Mouse (Mus musculus) midbrain, postnatal 0 days (tissue): ENCODE data around the gene Ska2. TPM values are rescaled to one million over a fixed set of nuclear protein-coding genes. Genes with fewer than 3 reads are reported as not detected.

Experiments used
- ATAC-seq: fragments of 200-750 bp; cut with Nextera tagmentation; 2 replicates; pipeline ENCODE4 v1.8.0; 2017; ENCODE audit warnings: moderate number of reproducible peaks, mild to moderate bottlenecking, moderate TSS enrichment, moderate library complexity; ENCODE audit not compliant: low FRiP score
- DNase-seq: peaks from one replicate; pipeline ENCODE4 v3.0.0-alpha.2; 2015; ENCODE audit warnings: low spot score
- H3K27ac ChIP-seq: fragments of 300-500 bp; sonication (generic); 2 replicates; pipeline ENCODE4 v1.5.1; 2014; ENCODE audit warnings: low read depth, mild to moderate bottlenecking, low read length, mixed read lengths
- H3K27me3 ChIP-seq: fragments of 300-500 bp; sonication (generic); 2 replicates; pipeline ENCODE4 v1.6.1; 2014; ENCODE audit warnings: low read length, control low read depth, mixed read lengths; ENCODE audit not compliant: insufficient read depth
- H3K36me3 ChIP-seq: fragments of 300-500 bp; sonication (generic); 2 replicates; pipeline ENCODE4 v1.6.1; 2014; ENCODE audit warnings: low read length, control low read depth, mixed read lengths; ENCODE audit not compliant: insufficient read depth
- H3K4me1 ChIP-seq: fragments of 300-500 bp; sonication (generic); 2 replicates; pipeline ENCODE4 v1.6.1; 2014; ENCODE audit warnings: mild to moderate bottlenecking, control low read depth, antibody characterized with exemption, low read length, mixed read lengths; ENCODE audit not compliant: insufficient read depth
- H3K4me2 ChIP-seq: fragments of 300-500 bp; sonication (generic); 2 replicates; pipeline ENCODE4 v1.6.1; 2014; ENCODE audit warnings: low read depth, mild to moderate bottlenecking, low read length, mixed read lengths; ENCODE audit not compliant: poor library complexity, severe bottlenecking
- H3K4me3 ChIP-seq: fragments of 300-500 bp; sonication (generic); 2 replicates; pipeline ENCODE4 v1.5.1; 2014; ENCODE audit warnings: low read depth, mild to moderate bottlenecking, low read length, moderate library complexity
- H3K9ac ChIP-seq: fragments of 300-500 bp; sonication (generic); replicated peaks from 2 replicates; pipeline ENCODE4 v1.6.1; 2014; ENCODE audit warnings: mild to moderate bottlenecking, low read length, moderate library complexity, mixed read lengths; ENCODE audit not compliant: poor library complexity, severe bottlenecking
- H3K9me3 ChIP-seq: fragments of 300-500 bp; sonication (generic); 2 replicates; pipeline ENCODE4 v1.6.1; 2016; ENCODE audit warnings: low read length, control low read depth
- CTCF ChIP-seq: IDR thresholded peaks from 2 replicates; pipeline ENCODE4 v1.5.1; 2016; ENCODE audit warnings: antibody characterized with exemption, mild to moderate bottlenecking
- WGBS: fragments of 180-500 bp; shearing (Covaris S2); extraction: QIAGEN DNeasy Blood & Tissue Kit; methylation state at CpG from one replicate; pipeline ENCODE4 v1.1.7; 2014; 5-methylcytosine and 5-hydroxymethylcytosine counted together
- polyA plus RNA-seq: library from polyadenylated mRNA; unstranded; fragments of >200 nt; fragmentation: Nextera tagmentation; extraction: Ambion mirVana; gene quantifications from 2 replicates; pipeline ENCODE4 v1.2.1, GENCODE M21; 2015
- total RNA-seq: library from RNA; depleted of rRNA; stranded (reverse); fragments of >200 nt; gene quantifications from 2 replicates; pipeline ENCODE4 v1.2.3, GENCODE M21; 2014; rRNA removed

The Ska2 gene
- total RNA-seq (29.2 TPM in 2 replicates), polyA plus RNA-seq (23.8 and 25.7 TPM in 2 replicates)

DNA sequence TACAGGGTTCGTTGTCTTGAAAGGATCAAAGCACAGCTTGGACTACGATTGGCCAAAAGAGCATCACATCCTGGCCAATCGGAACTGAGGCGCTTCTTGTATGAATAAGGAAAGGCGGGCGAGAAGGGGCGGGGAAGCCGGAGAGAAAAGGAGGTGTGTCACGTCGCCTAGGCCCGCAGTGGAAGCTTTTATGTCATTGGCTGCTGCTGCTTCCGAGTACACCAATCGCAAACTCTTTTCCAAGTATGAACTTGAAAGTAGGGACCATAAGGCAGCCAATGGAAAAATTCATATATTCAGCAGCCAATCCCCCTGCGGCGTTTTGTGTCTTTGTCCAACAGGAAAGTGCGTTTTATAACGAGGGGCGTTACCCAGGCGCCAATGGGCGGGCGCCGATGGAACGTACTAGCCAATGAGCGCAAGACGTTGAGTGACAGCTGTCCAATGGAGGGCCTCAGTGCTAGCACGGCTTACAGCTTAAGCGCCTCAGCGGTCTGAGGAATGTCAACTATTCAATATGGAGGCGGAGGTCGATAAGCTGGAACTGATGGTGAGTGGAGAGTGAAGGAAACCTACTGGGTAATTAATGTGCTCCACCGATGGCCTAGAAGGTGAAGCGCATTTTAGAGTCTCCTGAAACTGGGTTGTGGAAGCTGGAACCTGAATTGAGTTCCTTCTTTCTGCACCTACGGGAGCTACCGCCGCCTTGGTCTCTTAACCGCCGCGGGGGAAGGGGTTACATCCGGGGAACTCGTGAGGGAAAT lies at the start of gene Ska2:
Gene Ska2, plus strand, starts transcription at position 480 of the 764 bp plus-strand sequence.
- no peaks in the 10 kb centered on the region for H3K9me3 ChIP-seq
- peak; percentile 100 for DNase-seq
- H3K27me3 ChIP-seq = no peaks in the 10 kb centered on the region
- peak within 1 kb of the TSS; percentile 92 for H3K4me3 ChIP-seq
- peaks cover 3% of the 10 kb centered on the region; the same call in 1 of the 2 replicates for H3K4me1 ChIP-seq
- WGBS = under 1% methylated on average over 40 of the region's 40 CpGs
- peak within 1 kb of the TSS; percentile 87 for H3K27ac ChIP-seq
- H3K36me3 ChIP-seq = no peaks in the 10 kb centered on the region
- ATAC-seq = peak; percentile 99
- TF ChIP-seq CTCF = no peak
- peak within 1 kb of the TSS; percentile 92 for H3K9ac ChIP-seq
- peak within 1 kb of the TSS; percentile 80 for H3K4me2 ChIP-seq

DNA sequence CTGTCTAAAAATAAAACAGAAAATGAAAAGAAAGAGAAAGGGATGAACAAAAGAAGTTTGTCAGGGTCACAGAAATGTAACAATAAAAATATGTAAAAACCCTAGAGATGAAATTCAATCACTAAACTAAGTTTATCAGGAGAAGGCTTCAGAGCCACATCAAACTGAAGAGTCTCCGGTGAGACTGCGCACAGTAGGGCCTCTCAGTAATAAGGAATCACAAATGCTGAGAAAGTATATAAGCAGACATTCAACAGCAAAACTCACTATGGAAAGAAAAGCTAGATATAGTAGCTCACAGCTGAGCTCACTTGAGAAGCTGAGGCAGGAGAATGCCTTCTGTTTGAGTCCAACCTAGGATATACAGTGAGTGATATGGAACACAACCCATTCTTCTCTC lies 48.6 kb upstream of the Ska2 start:
- Histone ChIP-seq H3K27me3 (no peaks in the 10 kb centered on the region), H3K4me2 (no peak overlapping the region), H3K9ac (no peak overlapping the region), H3K4me1 (no peaks in the 10 kb centered on the region), H3K36me3 (peaks cover 40% of the 10 kb centered on the region), H3K9me3 (no peaks in the 10 kb centered on the region), H3K4me3 (no peak overlapping the region), H3K27ac (no peak overlapping the region)
- no peak for TF ChIP-seq CTCF
- ATAC-seq = no peak
- DNase-seq = no peak
- 97% methylated on average over 2 of the region's 2 CpGs for WGBS

DNA sequence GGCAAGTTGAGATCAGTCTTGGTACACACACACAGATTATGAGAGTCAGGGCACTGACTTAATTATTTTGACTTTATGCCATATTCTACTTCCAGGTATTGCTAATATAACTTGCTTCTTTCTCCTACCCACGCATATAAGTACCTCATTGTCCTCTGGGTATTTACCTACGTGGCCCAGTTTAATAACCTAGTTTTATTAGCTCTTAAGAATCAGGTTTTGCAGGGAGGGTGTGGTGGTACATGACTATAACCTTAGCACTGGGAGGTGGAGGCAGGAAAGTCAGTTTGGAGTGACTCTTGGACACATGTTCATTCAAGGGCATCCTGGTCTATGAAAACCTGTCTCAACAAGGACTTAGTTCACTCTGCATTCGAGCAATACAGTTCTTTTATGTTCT lies 46.9 kb upstream of the Ska2 start:
- peaks cover 29% of the 10 kb centered on the region for H3K36me3 ChIP-seq
- no peak overlapping the region for H3K9ac ChIP-seq
- 77% methylated on average over 3 of the region's 3 CpGs for WGBS
- ATAC-seq (no peak), DNase-seq (peak; percentile 2)
- no peak overlapping the region for H3K27ac ChIP-seq
- no peaks in the 10 kb centered on the region for H3K4me1 ChIP-seq
- H3K4me2 ChIP-seq = no peak overlapping the region
- no peak overlapping the region for H3K4me3 ChIP-seq
- no peaks in the 10 kb centered on the region for H3K9me3 ChIP-seq
- H3K27me3 ChIP-seq = no peaks in the 10 kb centered on the region
- TF ChIP-seq CTCF = no peak

- H3K27ac ChIP-seq = peak overlapping the region; percentile 96
These were observed 35.6 kb upstream of the Ska2 start for GRCm38 (mm10) chr11:87073343-87073865.

DNA sequence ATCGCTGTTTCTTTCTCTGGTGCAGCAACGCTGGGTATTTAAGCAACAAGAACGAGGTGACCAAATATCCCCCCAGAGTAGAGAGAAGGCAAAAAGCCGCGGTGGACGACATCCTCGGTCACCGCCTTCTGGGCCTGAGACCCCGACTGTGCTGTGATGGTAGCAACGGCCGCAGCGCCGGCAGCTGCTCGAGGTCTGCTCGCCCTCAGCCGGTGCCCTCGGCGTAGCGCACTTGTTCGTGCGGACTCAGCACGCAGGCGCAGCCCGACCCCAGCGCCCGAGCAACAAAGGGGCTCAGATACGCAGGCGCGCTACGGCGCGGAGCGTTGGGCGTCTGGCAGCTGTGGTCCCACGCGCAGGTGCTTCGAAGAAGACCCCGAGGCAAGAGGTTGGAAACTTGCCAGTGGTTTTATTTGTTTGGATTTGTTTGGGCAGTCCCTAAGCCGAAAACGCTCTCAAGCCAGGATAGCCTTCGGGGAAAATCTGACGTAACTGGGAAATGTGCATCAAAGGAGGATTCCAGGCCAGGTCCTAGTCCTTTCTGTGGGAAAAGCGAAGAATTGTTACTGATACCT lies 35.1 kb upstream of the Ska2 start, which contains the start of gene Gdpd1:
Gene Gdpd1, minus strand, starts transcription at position 197 of the 575 bp plus-strand sequence.
- 0 out of 2 replicates have a peak, but pooled peaks cover 2% of the 10 kb centered on the region for H3K4me1 ChIP-seq

More at GRCm38 (mm10) chr11:87073343-87073865, 35.6 kb upstream of the Ska2 start:
- H3K4me1 ChIP-seq = 0 out of 2 replicates have a peak, but pooled peaks cover 2% of the 10 kb centered on the region
- H3K4me3 ChIP-seq = peak overlapping the region; percentile 57
- H3K4me2 ChIP-seq = peak overlapping the region; percentile 52
- peak overlapping the region; percentile 93 for H3K9ac ChIP-seq
- H3K9me3 ChIP-seq = no peaks in the 10 kb centered on the region
- ATAC-seq = peak; percentile 67
- WGBS = under 1% methylated on average over 24 of the region's 24 CpGs
- peak; percentile 61 for TF ChIP-seq CTCF
- H3K36me3 ChIP-seq = peaks cover 11% of the 10 kb centered on the region; the same call in 1 of the 2 replicates
- H3K27me3 ChIP-seq = no peaks in the 10 kb centered on the region
- DNase-seq = peak; percentile 78

More for the DNA sequence above, 35.1 kb upstream of the Ska2 start, which contains the start of gene Gdpd1:
- no peaks in the 10 kb centered on the region for H3K9me3 ChIP-seq
- WGBS = under 1% methylated on average over 43 of the region's 43 CpGs
- peak; percentile 46 for TF ChIP-seq CTCF
- H3K4me2 ChIP-seq = peak within 1 kb of the TSS; percentile 52
- peak within 1 kb of the TSS; percentile 93 for H3K9ac ChIP-seq
- peaks cover 11% of the 10 kb centered on the region; the same call in 1 of the 2 replicates for H3K36me3 ChIP-seq
- H3K27ac ChIP-seq = peak within 1 kb of the TSS; percentile 96
- peak; percentile 96 for ATAC-seq
- H3K27me3 ChIP-seq = no peaks in the 10 kb centered on the region
- peak within 1 kb of the TSS; percentile 57 for H3K4me3 ChIP-seq
- DNase-seq = peak; percentile 97
